35 mouse cellular contexts compared by ENCODE assay signal in genomic region chr2:92931061-92931460, GRCm38 (mm10). TPM values are rescaled to one million over a fixed set of nuclear protein-coding genes. Genes with fewer than 3 reads are reported as not detected.
DNase-seq lines count a peak whose midpoint lies in the region; ATAC-seq and TF ChIP-seq lines count a peak whose summit lies in the region.
"Had no signal": no experiment of that assay in that cellular context is flagged by ENCODE, and none has a peak within 500 bp of the region (broad histone marks: within the 10 kb centered on the region; RNA-seq: fewer than 3 reads in every experiment).

No protein-coding gene starts in this region.

- no peak for TF ChIP-seq CTCF in kidney, postnatal 0 days (IDR thresholded peaks at IDR 0.05; ENCODE audit: low read depth)

- 64% methylated on average over 7 of the region's 7 CpGs for WGBS in heart, embryonic 15.5 days
- 30% methylated on average over 7 of the region's 7 CpGs for WGBS in kidney, postnatal 0 days
- WGBS in intestine, embryonic 16.5 days, result 63% methylated on average over 7 of the region's 7 CpGs

- no peaks in the 10 kb centered on the region for H3K9me3 ChIP-seq in heart, embryonic 15.5 days (replicated peaks)
- H3K9me3 ChIP-seq in kidney, postnatal 0 days (replicated peaks; ENCODE audit: low read length), result no peaks in the 10 kb centered on the region
- no peaks in the 10 kb centered on the region for H3K9me3 ChIP-seq in intestine, embryonic 16.5 days (ENCODE audit: control insufficient read depth, low read length)
- H3K9me3 ChIP-seq: embryonic facial prominence, embryonic 13.5 days; forebrain, embryonic 10.5 days; forebrain, embryonic 15.5 days; hindbrain, embryonic 12.5 days; limb, embryonic 10.5 days; limb, embryonic 15.5 days; liver, embryonic 13.5 days; midbrain, embryonic 15.5 days had no signal

- no peak overlapping the region for H3K4me3 ChIP-seq in heart, embryonic 15.5 days
- H3K4me3 ChIP-seq in kidney, postnatal 0 days (replicated peaks; ENCODE audit: low read depth, low read length), result no peak overlapping the region
- H3K4me3 ChIP-seq in intestine, embryonic 16.5 days (ENCODE audit: low read length), result no peak overlapping the region
- H3K4me3 ChIP-seq: embryonic facial prominence, embryonic 13.5 days; forebrain, embryonic 10.5 days; forebrain, embryonic 15.5 days; gastrocnemius, adult 2 months; heart, adult 2 months; heart, embryonic 12.5 days; hindbrain, embryonic 12.5 days; limb, embryonic 10.5 days; limb, embryonic 15.5 days; liver, embryonic 13.5 days; midbrain, embryonic 15.5 days had no signal

- no peak overlapping the region for H3K4me2 ChIP-seq in heart, embryonic 15.5 days
- no peak overlapping the region for H3K4me2 ChIP-seq in kidney, postnatal 0 days (ENCODE audit: low read length)
- H3K4me2 ChIP-seq in intestine, embryonic 16.5 days (ENCODE audit: low read depth, low read length), result no peak overlapping the region
- H3K4me2 ChIP-seq: embryonic facial prominence, embryonic 13.5 days; forebrain, embryonic 15.5 days; heart, embryonic 12.5 days; hindbrain, embryonic 12.5 days; limb, embryonic 15.5 days; liver, embryonic 13.5 days; midbrain, embryonic 15.5 days had no signal

- no peak for DNase-seq in heart, postnatal 36 days
- DNase-seq in kidney, postnatal 0 days (ENCODE audit: low spot score), result peak; percentile 19
- DNase-seq in kidney, postnatal 4 days, result no peak
- DNase-seq in thymus, postnatal 10 days (ENCODE audit: low spot score in 2 of 2), result peak; percentile 63 to 71
- DNase-seq in embryo, embryonic 9.5 days (ENCODE audit: extremely low spot score), result no peak
- DNase-seq in layer of hippocampus, adult 18-20 months (ENCODE audit: low spot score in 2 of 2), result no peak
- DNase-seq: adrenal gland, postnatal 10 days; cerebellum, adult 11 months; cerebellum, adult 9-10 months; cerebellum, postnatal 36 days; embryo, embryonic 11 days; gastrocnemius, adult 2 months; gastrocnemius, postnatal 36 days; heart, adult 2 months; heart, postnatal 14 days; kidney, postnatal 10 days; liver, embryonic 13.5 days; lung, adult 18-20 months; right cerebral cortex, adult 18-20 months; spleen, adult 18-20 months had no signal

- intact Hi-C loops in heart, postnatal 36 days (cut with DNase I), result no loop called here

- no peak overlapping the region for H3K27ac ChIP-seq in heart, embryonic 15.5 days
- H3K27ac ChIP-seq in kidney, postnatal 0 days, result no peak overlapping the region
- H3K27ac ChIP-seq in intestine, embryonic 16.5 days (ENCODE audit: low read length), result no peak overlapping the region
- H3K27ac ChIP-seq: embryonic facial prominence, embryonic 13.5 days; forebrain, embryonic 10.5 days; forebrain, embryonic 15.5 days; gastrocnemius, adult 2 months; heart, adult 2 months; hindbrain, embryonic 12.5 days; limb, embryonic 10.5 days; limb, embryonic 15.5 days; liver, embryonic 13.5 days; midbrain, embryonic 15.5 days had no signal

- no peaks in the 10 kb centered on the region for H3K36me3 ChIP-seq in heart, embryonic 15.5 days
- no peaks in the 10 kb centered on the region for H3K36me3 ChIP-seq in kidney, postnatal 0 days (ENCODE audit: insufficient read depth, low read length)
- no peaks in the 10 kb centered on the region for H3K36me3 ChIP-seq in intestine, embryonic 16.5 days (ENCODE audit: control insufficient read depth, insufficient read depth, low read length)
- H3K36me3 ChIP-seq: embryonic facial prominence, embryonic 13.5 days; forebrain, embryonic 10.5 days; forebrain, embryonic 15.5 days; heart, embryonic 12.5 days; hindbrain, embryonic 12.5 days; limb, embryonic 10.5 days; limb, embryonic 15.5 days; liver, embryonic 13.5 days; midbrain, embryonic 15.5 days had no signal

- H3K4me1 ChIP-seq in heart, embryonic 15.5 days (replicated peaks), result peaks cover 4% of the 10 kb centered on the region; the same call in 1 of the 2 replicates
- no peaks in the 10 kb centered on the region for H3K4me1 ChIP-seq in kidney, postnatal 0 days (replicated peaks; ENCODE audit: insufficient read depth, low read length)
- H3K4me1 ChIP-seq in intestine, embryonic 16.5 days (ENCODE audit: control insufficient read depth, insufficient read depth, low read length), result peaks cover 8% of the 10 kb centered on the region
- H3K4me1 ChIP-seq: liver, embryonic 13.5 days had no signal

- no peak overlapping the region for H3K9ac ChIP-seq in heart, embryonic 15.5 days
- H3K9ac ChIP-seq in kidney, postnatal 0 days (ENCODE audit: low read depth, low read length), result no peak overlapping the region
- no peak overlapping the region for H3K9ac ChIP-seq in intestine, embryonic 16.5 days (ENCODE audit: low read depth, low read length)
- H3K9ac ChIP-seq: embryonic facial prominence, embryonic 13.5 days; forebrain, embryonic 15.5 days; heart, embryonic 12.5 days; hindbrain, embryonic 12.5 days; limb, embryonic 15.5 days; liver, embryonic 13.5 days; midbrain, embryonic 15.5 days had no signal

- ATAC-seq in heart, embryonic 15.5 days (replicated peaks; ENCODE audit: insufficient number of reproducible peaks, insufficient read depth, low FRiP score, low read depth), result 0 out of 2 replicates have a peak, but pooled peaks have one; percentile 21
- ATAC-seq in kidney, postnatal 0 days (replicated peaks; ENCODE audit: low FRiP score, low read depth), result 0 out of 2 replicates have a peak, but pooled peaks have one; percentile 40
- no peak for ATAC-seq in intestine, embryonic 16.5 days
- ATAC-seq: forebrain, embryonic 15.5 days; intestine, postnatal 0 days; lung, postnatal 0 days; midbrain, embryonic 15.5 days; Patski had no signal

- H3K27me3 ChIP-seq in heart, embryonic 15.5 days, result no peaks in the 10 kb centered on the region
- no peaks in the 10 kb centered on the region for H3K27me3 ChIP-seq in kidney, postnatal 0 days (ENCODE audit: insufficient read depth, low read length)
- no peaks in the 10 kb centered on the region for H3K27me3 ChIP-seq in intestine, embryonic 16.5 days (replicated peaks; ENCODE audit: control insufficient read depth, insufficient read depth, low read length)
- H3K27me3 ChIP-seq: embryonic facial prominence, embryonic 13.5 days; forebrain, embryonic 15.5 days; heart, embryonic 12.5 days; hindbrain, embryonic 12.5 days; limb, embryonic 15.5 days; liver, embryonic 13.5 days; midbrain, embryonic 15.5 days; Patski had no signal

RNA-seq across cellular contexts. Expression of gene Syt13, which starts 16.2 kb away (rescaled TPM):
- polyA plus RNA-seq in heart, embryonic 15.5 days (2015; fragmentation: Nextera tagmentation; extraction: Ambion mirVana), result 0.34 and 1.2 TPM in 2 replicates
- under 1 TPM; 0.24 to 0.28 TPM for total RNA-seq in heart, postnatal 36 days (2021)
- 4.0 and 4.7 TPM in 2 replicates for polyA plus RNA-seq in kidney, postnatal 0 days (2015; fragmentation: Nextera tagmentation; extraction: Ambion mirVana)
- 5.4 and 6.9 TPM in 2 replicates for polyA plus RNA-seq in intestine, embryonic 16.5 days (2015; fragmentation: Nextera tagmentation; extraction: Ambion mirVana)
- total RNA-seq in layer of hippocampus, adult 18-20 months (2021), result 100 to 1,000 TPM; 141 to 158 TPM
- total RNA-seq: MEL; neutrophil, adult 5-6 weeks had no signal

Comparison
In these comparisons a context has a peak if more than half of its experiments do, and no peak if none do; other contexts are left out.
1. DNase-seq: peak in kidney, postnatal 0 days (single experiment) and thymus, postnatal 10 days (2 of 2); none in heart, postnatal 36 days (0 of 2), kidney, postnatal 4 days (0 of 2), embryo, embryonic 9.5 days (single experiment) and layer of hippocampus, adult 18-20 months (0 of 2).